Mouse (Mus musculus) layer of hippocampus, postnatal 10 days (tissue): Measurements from ENCODE around the gene Fgfr2. TPM values are rescaled to one million over a fixed set of nuclear protein-coding genes. Genes with fewer than 3 reads are reported as not detected.

Experiments used
- DNase-seq, 2 experiments: peaks; one replicate each; pipeline ENCODE4 v3.0.0; 2021; ENCODE audit warnings: low spot score in 2 of 2
- total RNA-seq, 2 experiments: library from RNA; stranded (reverse); gene quantifications; 2 replicates each; pipeline ENCODE4 v1.2.3; 2021

Gene Fgfr2
- total RNA-seq, 2 experiments from 2014 or later: 35.6 to 48.3 TPM

- DNase-seq: no peak
Observed at GRCm38 (mm10) chr7:130914693-130915363, 2208.3 kb downstream of the Fgfr2 start.

DNA sequence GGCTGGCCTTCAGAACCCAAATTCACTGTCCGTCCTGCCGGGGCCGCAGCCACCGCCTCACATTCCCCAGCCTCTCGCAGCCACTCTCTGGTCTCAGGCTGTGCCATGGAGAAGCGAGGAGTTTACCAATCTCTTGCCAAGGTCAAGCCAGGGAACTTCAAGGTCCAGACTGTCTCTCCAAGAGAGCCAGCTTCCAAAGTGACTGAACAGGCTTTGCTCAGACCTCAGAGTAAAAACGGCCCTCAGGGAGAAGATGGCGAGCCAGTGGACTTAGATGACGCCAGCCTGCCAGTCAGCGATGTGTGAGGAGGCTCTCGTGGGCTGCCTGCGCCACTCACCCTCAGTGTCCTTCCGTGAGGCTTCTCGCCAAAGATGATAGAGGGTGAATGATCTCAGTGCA is 2212.3 kb downstream of the Fgfr2 start:
- no peak for DNase-seq

GRCm38 (mm10) chr7:130904571-130905365 is 2218.4 kb downstream of the Fgfr2 start:
- no peak for DNase-seq

DNA sequence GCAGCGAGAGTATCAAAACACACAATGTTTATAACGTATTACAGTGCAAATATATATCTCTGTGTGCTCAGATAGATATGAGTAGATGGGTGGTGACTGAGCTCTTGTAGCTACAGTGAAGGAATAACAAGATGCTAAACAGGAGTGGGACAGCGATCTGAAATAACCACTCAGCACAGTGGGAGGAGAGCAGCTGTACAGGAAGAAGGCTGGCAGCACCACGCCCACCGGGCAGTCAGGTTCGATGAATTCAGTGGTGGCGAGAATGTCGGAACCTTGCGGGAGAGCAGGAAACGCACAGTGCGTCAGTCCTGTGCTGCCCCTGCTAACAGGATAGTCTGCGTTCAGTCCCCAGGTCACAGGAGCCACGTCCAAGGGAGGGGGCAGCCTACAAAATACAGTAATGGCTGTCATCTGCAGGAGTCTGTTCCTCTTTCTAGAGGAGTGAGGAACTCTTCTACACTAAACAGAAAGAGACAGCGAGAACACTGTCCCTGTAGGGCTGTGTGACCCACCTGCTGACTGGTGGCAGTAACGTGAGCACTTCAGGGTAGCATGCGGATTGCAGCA is 2219.6 kb downstream of the Fgfr2 start:
- DNase-seq: no peak

DNA sequence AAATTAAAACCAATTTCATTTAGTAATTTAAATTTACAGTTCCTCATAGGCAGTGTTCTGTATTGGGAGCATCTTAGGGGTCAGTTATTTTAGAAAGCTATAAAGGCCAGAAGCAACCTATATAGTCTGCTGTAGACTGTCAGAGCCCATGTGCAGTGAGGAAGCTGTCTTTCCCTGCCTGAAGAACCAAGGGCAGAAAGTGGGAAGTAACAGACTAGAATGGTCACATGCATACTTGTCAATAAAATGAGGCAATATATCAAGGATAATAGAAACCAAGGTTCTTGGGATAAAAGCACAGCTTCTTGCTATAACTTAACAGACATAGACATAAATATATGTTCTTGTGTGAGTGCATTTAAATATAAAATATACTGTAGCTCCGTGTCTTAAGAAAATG is 2220.2 kb downstream of the Fgfr2 start:
- no peak for DNase-seq

DNA sequence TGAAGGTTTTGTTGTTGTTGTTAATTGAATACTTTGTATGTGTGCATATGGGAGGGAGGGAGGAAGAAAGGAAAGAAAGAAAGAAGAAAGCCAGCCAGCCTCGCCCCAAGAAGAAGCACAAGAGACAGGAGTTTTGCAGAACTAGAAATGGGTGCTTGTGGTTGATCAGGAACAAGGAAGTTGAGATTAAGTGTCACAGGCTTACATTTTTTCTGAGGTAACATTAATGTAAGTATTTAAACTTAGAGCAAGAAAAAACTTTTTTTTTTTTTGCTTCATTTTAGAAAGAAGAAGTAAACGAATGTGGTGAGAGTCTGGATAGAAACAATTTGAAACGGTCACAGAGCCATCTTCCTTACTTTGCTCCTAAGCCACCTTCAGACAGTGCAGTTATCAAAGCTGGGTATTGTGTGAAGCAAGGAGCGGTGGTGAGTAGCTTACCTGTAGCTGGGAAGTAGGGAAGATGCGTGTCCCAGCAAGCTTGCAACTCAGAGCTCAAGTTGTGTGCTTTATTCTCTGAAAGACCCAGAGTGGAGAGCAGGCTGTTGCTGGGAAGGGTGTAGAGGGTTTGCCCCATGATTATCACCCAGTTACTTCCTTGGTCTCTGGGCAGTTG is 2222.8 kb downstream of the Fgfr2 start:
- DNase-seq: no peak

DNA sequence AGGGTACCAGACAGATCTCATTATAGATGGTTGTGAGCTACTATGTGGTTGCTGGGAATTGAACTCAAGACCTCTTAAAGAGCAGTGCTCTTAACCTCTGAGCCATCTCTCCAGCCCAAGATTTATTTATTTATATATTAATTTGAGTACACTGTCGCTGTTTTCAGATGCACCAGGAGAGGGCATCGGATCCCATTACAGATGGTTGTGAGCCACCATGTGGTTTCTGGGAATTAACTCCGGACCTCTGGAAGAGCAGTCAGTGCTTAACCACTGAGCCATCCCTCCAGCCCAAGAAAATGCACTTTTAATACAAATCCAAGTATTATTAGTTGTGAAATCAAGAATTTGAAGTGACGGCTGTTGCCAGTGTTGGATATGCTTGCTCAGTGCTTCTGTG is 2224.8 kb downstream of the Fgfr2 start:
- no peak for DNase-seq

DNA sequence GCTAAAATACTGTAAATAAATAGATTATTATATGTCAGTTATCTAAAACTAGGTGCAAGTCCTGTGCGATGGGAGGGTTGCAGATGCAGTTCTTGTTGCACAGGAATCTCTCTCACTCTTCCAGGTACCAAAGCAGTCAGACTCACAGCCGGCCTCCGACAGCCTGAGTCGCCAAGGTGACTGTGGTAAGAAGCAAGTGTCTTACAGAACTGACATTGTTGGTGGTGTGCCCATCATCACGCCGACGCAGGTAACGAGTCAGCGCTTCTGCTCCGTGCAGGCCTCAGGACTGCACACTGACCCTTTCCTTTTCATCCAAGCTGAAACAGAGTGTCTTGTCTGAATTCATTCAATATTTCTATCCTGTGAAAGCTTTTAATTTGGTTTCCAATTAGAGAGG is 2225.9 kb downstream of the Fgfr2 start:
- no peak for DNase-seq

DNA sequence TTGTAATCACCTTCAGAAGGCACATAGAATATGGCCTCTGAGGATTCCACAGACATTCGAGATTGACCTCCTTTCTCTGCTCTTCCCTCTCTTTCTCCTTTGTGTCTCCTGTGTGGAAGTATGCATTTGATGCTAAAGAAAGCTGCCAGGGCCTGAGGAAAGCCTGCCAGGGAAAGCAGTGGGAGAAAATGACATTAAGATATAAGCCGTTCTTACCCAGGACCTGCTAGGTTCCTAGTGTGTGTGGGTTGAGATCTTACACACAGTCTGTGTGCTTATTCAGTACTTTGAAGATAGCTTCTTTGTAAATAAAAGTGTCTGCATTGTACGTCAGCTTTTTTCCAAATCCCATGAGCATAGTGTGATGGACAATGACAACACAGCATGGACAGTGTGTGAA is 2227.1 kb downstream of the Fgfr2 start:
- no peak for DNase-seq

DNA sequence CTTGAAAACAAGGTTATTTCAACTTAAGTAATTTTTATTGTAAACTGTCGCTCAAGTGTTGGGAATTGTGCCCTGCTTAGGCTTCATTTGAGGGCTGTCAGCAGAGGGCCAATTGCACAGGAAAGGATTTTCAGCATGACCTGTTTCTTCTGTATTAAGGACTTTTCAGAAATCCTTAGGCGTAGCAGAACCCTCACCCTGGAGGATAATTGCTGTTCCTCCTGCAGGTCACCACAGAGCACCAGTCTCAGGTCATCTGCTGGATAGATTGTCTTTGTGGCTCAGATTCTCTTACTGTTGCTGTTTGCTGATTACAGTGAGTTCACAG is 2227.6 kb downstream of the Fgfr2 start:
- DNase-seq: no peak

GRCm38 (mm10) chr7:130894931-130895617 is 2228.1 kb downstream of the Fgfr2 start:
- DNase-seq: no peak

DNA sequence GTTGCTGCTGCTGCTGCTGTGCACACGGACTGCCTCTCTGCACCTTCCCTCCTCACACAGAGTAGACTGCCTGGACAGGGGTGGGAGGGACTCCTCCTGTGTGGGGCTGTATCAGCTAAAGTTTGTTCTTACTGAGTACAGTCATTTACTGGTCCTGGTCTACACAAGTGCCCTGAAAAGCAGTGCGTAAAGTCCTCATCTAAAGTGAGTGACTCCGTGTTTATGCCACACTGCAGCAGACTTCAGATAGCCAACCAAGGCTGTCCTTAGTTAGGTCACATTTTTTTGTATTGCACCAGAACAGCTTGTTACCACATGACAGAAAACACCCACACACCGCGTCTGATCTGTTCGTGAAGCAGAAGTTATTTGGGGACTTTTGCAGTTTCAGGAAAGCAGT is 2230.2 kb downstream of the Fgfr2 start:
- DNase-seq: no peak

DNA sequence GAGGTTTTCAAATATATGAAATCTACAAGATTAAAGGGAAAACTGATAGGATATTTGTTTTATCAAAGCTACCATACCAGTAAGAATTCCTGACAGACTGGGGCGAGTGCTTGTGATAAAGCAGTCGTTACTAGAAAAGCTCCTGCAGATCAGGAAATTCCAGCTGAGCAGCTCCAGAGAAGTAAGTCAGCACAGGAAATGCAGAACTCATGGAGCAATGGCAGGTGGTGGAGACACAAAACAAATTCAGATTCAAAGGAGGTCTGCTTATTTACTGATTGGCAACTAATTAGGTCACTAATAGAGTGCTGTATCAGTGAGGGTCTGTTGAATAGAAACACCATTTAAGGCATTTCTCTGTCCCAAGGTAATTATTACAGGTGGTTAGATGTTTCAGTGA is 2232.3 kb downstream of the Fgfr2 start:
- no peak for DNase-seq

DNA sequence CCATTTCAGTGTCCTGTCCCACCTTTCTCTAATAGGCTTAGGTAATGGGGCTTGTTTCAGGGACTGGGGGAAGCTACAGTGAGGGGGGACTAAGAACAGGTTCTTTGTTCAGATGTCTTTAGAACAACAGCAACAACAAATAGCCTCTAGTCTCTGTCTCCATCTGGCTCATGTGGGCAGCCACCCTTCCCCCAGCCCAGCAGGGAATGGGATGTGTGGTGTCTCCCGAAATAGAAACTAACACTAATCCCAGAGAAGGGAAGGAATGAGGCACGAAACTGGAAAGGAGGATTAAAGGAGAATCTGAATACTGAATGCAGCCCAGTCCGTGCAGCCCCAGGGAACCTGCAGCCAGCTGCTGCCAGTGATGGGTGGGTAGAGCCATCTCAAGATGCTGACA is 2235.2 kb downstream of the Fgfr2 start:
- no peak for DNase-seq

DNA sequence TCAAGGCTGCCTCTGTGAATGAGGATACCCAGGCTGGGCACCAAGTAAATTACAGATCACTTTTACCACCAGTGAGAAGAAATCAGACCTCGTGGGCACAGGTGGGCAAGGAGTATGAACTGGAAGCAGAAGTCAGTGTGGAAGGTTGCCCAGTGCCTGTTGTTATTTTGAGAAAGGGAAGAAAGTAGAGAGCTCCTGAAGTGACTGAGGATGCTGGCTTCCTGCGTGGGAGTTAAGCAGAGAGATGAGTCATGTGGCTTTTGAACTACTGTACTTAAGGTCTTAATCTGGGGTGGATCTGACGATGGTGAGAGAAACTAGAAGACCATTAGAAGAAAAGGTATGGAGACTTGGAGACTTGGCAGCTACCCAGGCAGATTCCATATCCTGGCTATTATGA is 2236.9 kb downstream of the Fgfr2 start:
- DNase-seq: no peak

GRCm38 (mm10) chr7:130884161-130884560 is 2239.0 kb downstream of the Fgfr2 start:
- DNase-seq: no peak

GRCm38 (mm10) chr7:130867256-130867655 is 2255.9 kb downstream of the Fgfr2 start:
- no peak for DNase-seq

GRCm38 (mm10) chr7:130866640-130867039 is 2256.5 kb downstream of the Fgfr2 start:
- DNase-seq: no peak

DNA sequence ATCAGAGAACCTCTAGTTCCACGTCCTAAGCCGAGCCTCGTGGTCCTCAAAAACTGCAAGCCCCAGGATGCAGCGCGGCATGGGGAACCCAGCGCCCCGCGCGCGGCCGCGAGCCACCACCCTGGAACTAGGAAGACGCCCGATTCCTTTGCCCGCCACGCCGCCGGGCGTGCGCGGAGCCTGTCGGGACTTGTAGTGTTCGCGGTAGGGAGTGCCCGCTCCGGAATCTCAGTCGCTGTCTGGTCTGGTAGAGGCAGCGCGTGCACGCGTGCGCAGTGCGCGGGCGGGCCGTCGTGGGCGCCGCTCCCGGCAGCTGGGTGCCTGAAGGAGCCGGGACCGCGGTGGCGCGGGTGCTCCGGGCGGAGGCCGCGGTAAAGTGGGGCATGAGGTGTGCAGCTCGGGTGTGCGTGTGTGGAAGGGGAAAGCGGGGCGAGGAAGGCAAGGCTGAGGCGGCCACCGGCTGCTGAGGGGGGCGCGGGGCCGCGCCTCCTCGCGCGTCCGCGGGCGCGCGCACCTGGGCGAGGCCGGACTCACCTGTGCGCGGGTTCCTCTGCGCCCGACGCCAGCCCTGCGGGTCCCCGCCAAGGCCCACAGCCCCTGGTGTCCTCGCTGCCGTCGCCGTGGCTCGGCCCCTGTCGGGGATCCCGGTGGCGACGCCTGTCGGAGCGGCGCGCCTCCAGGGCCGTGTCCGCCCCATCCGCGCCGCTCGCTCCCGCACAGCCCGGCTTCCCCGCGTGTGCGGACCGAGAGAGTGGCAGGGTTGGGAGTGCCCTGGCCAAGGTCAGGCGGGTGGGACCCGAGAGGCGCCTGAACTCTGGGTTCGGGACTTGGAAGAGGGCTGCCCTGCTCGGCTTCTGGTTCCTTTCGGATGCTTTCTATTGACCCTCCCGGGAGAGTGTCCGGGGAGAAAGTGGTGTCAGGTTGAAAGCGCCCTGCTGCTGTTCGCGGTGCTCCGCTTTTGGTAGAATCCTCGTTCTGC is 2257.2 kb downstream of the Fgfr2 start, which contains the start of gene Plekha1:
Gene Plekha1 (plus strand): TSS at position 144 of the 979 bp plus-strand sequence.
- peak; percentile 96 to 98 for DNase-seq

DNA sequence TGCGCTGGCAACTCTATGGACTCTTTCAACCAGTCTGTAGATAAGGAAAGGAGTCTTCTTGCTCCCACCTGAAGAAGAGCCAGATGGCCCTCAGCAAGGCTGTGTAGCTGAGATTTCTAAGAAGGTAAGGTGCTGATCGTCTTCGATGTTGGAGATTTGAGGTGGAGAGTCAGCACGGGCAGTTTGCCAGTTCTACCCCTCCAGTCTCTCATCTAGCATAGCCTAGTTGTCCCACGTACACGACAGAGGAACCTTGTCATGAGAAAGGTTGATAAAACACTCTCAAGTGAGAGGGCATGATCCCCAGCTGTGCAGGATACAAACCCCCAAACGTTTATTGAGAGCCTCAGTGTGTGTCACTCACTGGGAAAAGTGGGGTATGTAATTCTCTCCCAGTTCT is 2258.4 kb downstream of the Fgfr2 start:
- peak in 1 of 2 experiments; percentile 29 for DNase-seq
